Mouse (Mus musculus) brain, embryonic 14.5 days (tissue): ENCODE measurements around the gene Actr2.

Experiments
- CTCF ChIP-seq: fragments of 200-500 bp; IDR thresholded peaks from 2 replicates; pipeline ENCODE4 v1.5.1; 2012; ENCODE audit warnings: inconsistent platforms, mild to moderate bottlenecking, moderate library complexity, borderline replicate concordance; ENCODE audit not compliant: insufficient read depth, insufficient read length; ENCODE audit errors: extremely low read depth
- POLR2A ChIP-seq: fragments of 200-500 bp; IDR thresholded peaks from 2 replicates; pipeline ENCODE4 v1.6.1; 2012; ENCODE audit warnings: mild to moderate bottlenecking, inconsistent platforms, borderline replicate concordance; ENCODE audit not compliant: poor library complexity, insufficient read depth, insufficient read length, severe bottlenecking; ENCODE audit errors: extremely low read depth

- no peak for TF ChIP-seq POLR2A
- peak; percentile 69 for TF ChIP-seq CTCF
Observed at GRCm38 (mm10) chr11:20132955-20133562, 20.3 kb upstream of the Actr2 start.
